Mouse (Mus musculus): ENCODE measurements at regions not wholly inside any gene's neighbourhood (a gene's known extent, or its start where the extent isn't known, plus 50 kb on each side); places are given as distances from the start of the nearest gene placed in this dataset.

GRCm38 (mm10) chr12:110170496-110170895, 108.4 kb upstream of the Dio3 start:
- no peak for TF ChIP-seq CTCF (IDR thresholded peaks at IDR 0.05; ENCODE audit: borderline replicate concordance, control insufficient read depth, extremely low read depth, insufficient read depth, low read length, poor library complexity)
- TF ChIP-seq POLR2A (IDR thresholded peaks at IDR 0.05; ENCODE audit: control insufficient read depth, extremely low read depth, insufficient read depth, low read length, poor library complexity): no peak

Data from thymus, adult 2 months (tissue).